Mouse (Mus musculus): ENCODE results near the gene Dll1.

Gene Dll1

GRCm38 (mm10) chr17:15376494-15377181 lies at the start of gene Dll1:
Dll1 (minus strand) TSS chr17:15376872.
- DNase-seq (ENCODE audit: low read depth), result no peak

- DNase-seq (ENCODE audit: low read depth), result no peak
Measured at GRCm38 (mm10) chr17:15425931-15426330, 49.3 kb upstream of the Dll1 start.

- no peak for DNase-seq (ENCODE audit: low read depth)
Measured at GRCm38 (mm10) chr17:15423080-15423765, 46.6 kb upstream of the Dll1 start.

- no peak for DNase-seq (ENCODE audit: low read depth)
Measured at GRCm38 (mm10) chr17:15422666-15423065, 46.0 kb upstream of the Dll1 start.

GRCm38 (mm10) chr17:15421446-15421845 lies 44.8 kb upstream of the Dll1 start:
- DNase-seq (ENCODE audit: low read depth), result no peak

- DNase-seq (ENCODE audit: low read depth), result no peak
Measured at GRCm38 (mm10) chr17:15420021-15420603, 43.4 kb upstream of the Dll1 start.

- no peak for DNase-seq (ENCODE audit: low read depth)
Measured at GRCm38 (mm10) chr17:15419534-15419933, 42.9 kb upstream of the Dll1 start.

GRCm38 (mm10) chr17:15416596-15417215 lies 40.0 kb upstream of the Dll1 start:
- no peak for DNase-seq (ENCODE audit: low read depth)

- DNase-seq (ENCODE audit: low read depth), result no peak
Measured at GRCm38 (mm10) chr17:15410861-15411260, 34.2 kb upstream of the Dll1 start.

- DNase-seq (ENCODE audit: low read depth), result no peak
Measured at GRCm38 (mm10) chr17:15409261-15409660, 32.6 kb upstream of the Dll1 start.

- DNase-seq (ENCODE audit: low read depth), result no peak
Measured at GRCm38 (mm10) chr17:15406576-15406975, 29.9 kb upstream of the Dll1 start.

GRCm38 (mm10) chr17:15401716-15402115 lies 25.0 kb upstream of the Dll1 start:
- no peak for DNase-seq (ENCODE audit: low read depth)

- peak; percentile 95 for DNase-seq (ENCODE audit: low read depth)
Measured at GRCm38 (mm10) chr17:15395997-15396675, 19.5 kb upstream of the Dll1 start, which contains the start of gene Fam120b. Fam120b (plus strand) TSS chr17:15396202.

GRCm38 (mm10) chr17:15389356-15389755 lies 12.7 kb upstream of the Dll1 start:
- DNase-seq (ENCODE audit: low read depth), result no peak

- no peak for DNase-seq (ENCODE audit: low read depth)
Measured at GRCm38 (mm10) chr17:15388892-15389291, 12.2 kb upstream of the Dll1 start.

GRCm38 (mm10) chr17:15383360-15383759 lies 6.7 kb upstream of the Dll1 start:
- no peak for DNase-seq (ENCODE audit: low read depth)

GRCm38 (mm10) chr17:15381869-15382660 lies 5.4 kb upstream of the Dll1 start:
- DNase-seq (ENCODE audit: low read depth), result no peak

GRCm38 (mm10) chr17:15381092-15381860 lies 4.6 kb upstream of the Dll1 start:
- DNase-seq (ENCODE audit: low read depth), result no peak

- DNase-seq (ENCODE audit: low read depth), result peak; percentile 16
Measured at GRCm38 (mm10) chr17:15380641-15381051, 4.0 kb upstream of the Dll1 start.

GRCm38 (mm10) chr17:15379741-15380526 lies 3.3 kb upstream of the Dll1 start:
- DNase-seq (ENCODE audit: low read depth), result no peak

Measured in naive thymus-derived CD4-positive, alpha-beta T cell, adult 2 months (primary cell).